Mouse (Mus musculus): ENCODE data around the gene Rexo5.

Rexo5 gene

GRCm38 (mm10) chr7:119793586-119794250 is at the start of gene Rexo5, which contains the start of gene Eri2:
Rexo5 (plus strand) TSS chr7:119794006.
Eri2 (minus strand) TSS chr7:119794058.
- in situ Hi-C loops (cut with MboI, MseI): loop anchor here (5.0 to 25.0 kb wide), 3 partner anchors 41 to 844 kb away; partner anchors contain the start of gene Uqcrc2 (in 1 of the 2)

- in situ Hi-C loops (cut with MboI, MseI): no loop called here
Observed at GRCm38 (mm10) chr7:119744321-119744720, 49.5 kb upstream of the Rexo5 start.

GRCm38 (mm10) chr7:119745869-119746268 is 47.9 kb upstream of the Rexo5 start:
- in situ Hi-C loops (cut with MboI, MseI): no loop called here

GRCm38 (mm10) chr7:119748761-119749160 is 45.0 kb upstream of the Rexo5 start:
- in situ Hi-C loops (cut with MboI, MseI): no loop called here

- in situ Hi-C loops (cut with MboI, MseI): loop anchor here in 1 of 2 experiments (5.0 kb wide), 1 partner anchor 42 kb away; the partner anchor contains the start of genes Eri2 and Rexo5
Observed at GRCm38 (mm10) chr7:119749942-119750341, 43.9 kb upstream of the Rexo5 start.

GRCm38 (mm10) chr7:119753696-119754095 is 40.1 kb upstream of the Rexo5 start:
- in situ Hi-C loops (cut with MboI, MseI): loop anchor here in 1 of 2 experiments (5.0 kb wide), 1 partner anchor 39 kb away; the partner anchor contains the start of genes Eri2 and Rexo5

GRCm38 (mm10) chr7:119760527-119760951 is 33.3 kb upstream of the Rexo5 start, which contains the start of gene Acsm3:
Acsm3 (plus strand) TSS chr7:119760923.
- in situ Hi-C loops (cut with MboI, MseI): no loop called here

- in situ Hi-C loops (cut with MboI, MseI): no loop called here
Observed at GRCm38 (mm10) chr7:119762166-119762697, 31.6 kb upstream of the Rexo5 start.

GRCm38 (mm10) chr7:119764377-119764776 is 29.4 kb upstream of the Rexo5 start:
- in situ Hi-C loops (cut with MboI, MseI): no loop called here

- in situ Hi-C loops (cut with MboI, MseI): no loop called here
Observed at GRCm38 (mm10) chr7:119766996-119767395, 26.8 kb upstream of the Rexo5 start.

- in situ Hi-C loops (cut with MboI, MseI): no loop called here
Observed at GRCm38 (mm10) chr7:119769895-119770294, 23.9 kb upstream of the Rexo5 start.

GRCm38 (mm10) chr7:119783453-119783852 is 10.4 kb upstream of the Rexo5 start:
- in situ Hi-C loops (cut with MboI, MseI): loop anchor here in 1 of 2 experiments (25.0 kb wide), 1 partner anchor 854 kb away; the partner anchor contains the start of gene Uqcrc2

- in situ Hi-C loops (cut with MboI, MseI): loop anchor here in 1 of 2 experiments (25.0 kb wide), 1 partner anchor 852 kb away; the partner anchor contains the start of gene Uqcrc2
Observed at GRCm38 (mm10) chr7:119784908-119785307, 8.9 kb upstream of the Rexo5 start.

- in situ Hi-C loops (cut with MboI, MseI): loop anchor here in 1 of 2 experiments (25.0 kb wide), 1 partner anchor 848 kb away; the partner anchor contains the start of gene Uqcrc2
Observed at GRCm38 (mm10) chr7:119789024-119789423, 4.8 kb upstream of the Rexo5 start.

GRCm38 (mm10) chr7:119794251-119794638 is 439 bp downstream of the Rexo5 start:
- in situ Hi-C loops (cut with MboI, MseI): loop anchor here (5.0 to 25.0 kb wide), 3 partner anchors 42 to 843 kb away; partner anchors contain the start of gene Uqcrc2 (in 1 of the 2)

- in situ Hi-C loops (cut with MboI, MseI): loop anchor here in 1 of 2 experiments (5.0 to 25.0 kb wide), 2 partner anchors 42 to 842 kb away; partner anchors contain the start of gene Uqcrc2
Observed at GRCm38 (mm10) chr7:119795311-119795710, 1.5 kb downstream of the Rexo5 start.

- in situ Hi-C loops (cut with MboI, MseI): no loop called here
Observed at GRCm38 (mm10) chr7:119800488-119800887, 6.7 kb downstream of the Rexo5 start.

- in situ Hi-C loops (cut with MboI, MseI): no loop called here
Observed at GRCm38 (mm10) chr7:119800991-119801390, 7.2 kb downstream of the Rexo5 start.

GRCm38 (mm10) chr7:119807396-119807795 is 13.6 kb downstream of the Rexo5 start:
- in situ Hi-C loops (cut with MboI, MseI): no loop called here

GRCm38 (mm10) chr7:119808723-119809122 is 14.9 kb downstream of the Rexo5 start:
- in situ Hi-C loops (cut with MboI, MseI): no loop called here

GRCm38 (mm10) chr7:119835371-119835770 is 41.6 kb downstream of the Rexo5 start:
- in situ Hi-C loops (cut with MboI, MseI): loop anchor here in 1 of 2 experiments (5.0 kb wide), 1 partner anchor 38 kb away; no protein-coding TSS in a partner anchor
